Mouse (Mus musculus): ENCODE measurements around the gene St3gal6. TPM values are rescaled to one million over a fixed set of nuclear protein-coding genes. Genes with fewer than 3 reads are reported as not detected.

St3gal6 gene
- total and polyA plus RNA-seq, 3 experiments, result 4.0 to 8.9 TPM; not detected in 1

DNA sequence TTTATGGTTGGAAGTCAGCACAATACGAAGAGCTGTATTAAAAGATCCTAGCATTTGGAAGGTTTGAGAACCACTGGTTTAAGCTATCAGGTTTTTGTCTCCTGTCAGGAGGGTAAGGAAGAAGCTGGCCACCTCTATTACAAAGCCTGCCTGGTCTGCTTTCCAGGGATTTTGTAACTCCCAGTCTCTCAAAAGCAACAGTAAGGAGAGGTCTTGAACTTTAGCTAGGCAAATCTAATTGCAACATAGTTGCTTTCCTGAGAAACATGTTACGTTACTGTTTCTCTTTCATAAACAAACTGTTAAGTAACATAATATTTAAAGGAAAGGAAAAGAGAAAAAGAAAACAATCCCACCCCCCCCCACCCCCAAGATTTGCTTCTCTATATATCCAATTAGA, 12.0 kb upstream of the St3gal6 start:
- no peaks in the 10 kb centered on the region for H3K79me2 ChIP-seq (ENCODE audit: control insufficient read depth, insufficient read depth, low read length, poor library complexity)
- H3K9ac ChIP-seq (ENCODE audit: control insufficient read depth, low read depth, low read length, poor library complexity, severe bottlenecking), result no peak overlapping the region
- H3K27me3 ChIP-seq (ENCODE audit: control insufficient read depth in 1 of 2, insufficient read depth in 2 of 2, low read length in 2 of 2), result no peaks in the 10 kb centered on the region
- TF ChIP-seq USF2 (IDR thresholded peaks at IDR 0.05; ENCODE audit: borderline replicate concordance in 1 of 2, insufficient read depth in 1 of 2, low read depth in 1 of 2, low read length in 2 of 2) (no peak), USF1 (IDR thresholded peaks at IDR 0.05; ENCODE audit: low read depth, low read length) (no peak), TAL1 (IDR thresholded peaks at IDR 0.05; ENCODE audit: low read length) (no peak), TCF12 (IDR thresholded peaks at IDR 0.05; ENCODE audit: low read depth, low read length) (no peak), ETS1 (IDR thresholded peaks at IDR 0.05; ENCODE audit: low read depth, low read length) (no peak), GATA1 (IDR thresholded peaks at IDR 0.05; ENCODE audit: low read depth, low read length) (no peak), MAZ (IDR thresholded peaks at IDR 0.05; ENCODE audit: low read depth, low read length) (no peak)
- peaks cover 0 to 7% of the 10 kb centered on the region in 2 experiments; a peak in 2 of 4 replicates for H3K36me3 ChIP-seq (ENCODE audit: control insufficient read depth in 1 of 2, insufficient read depth in 2 of 2, low read length in 2 of 2)
- no peak overlapping the region for H3K4me3 ChIP-seq (ENCODE audit: control insufficient read depth in 1 of 2, insufficient read depth in 1 of 2, low read depth in 2 of 2, low read length in 2 of 2)
- no peak overlapping the region for H3K27ac ChIP-seq (ENCODE audit: control insufficient read depth, low read depth, low read length)
- peaks cover 2 to 7% of the 10 kb centered on the region in 2 experiments; a peak in 3 of 4 replicates for H3K4me1 ChIP-seq (ENCODE audit: control insufficient read depth in 1 of 2, insufficient read depth in 2 of 2, low read length in 2 of 2)
- no peak for DNase-seq (ENCODE audit: low read depth, low spot score)
- H3K9me3 ChIP-seq (replicated peaks; ENCODE audit: insufficient read depth, low read length), result no peaks in the 10 kb centered on the region

DNA sequence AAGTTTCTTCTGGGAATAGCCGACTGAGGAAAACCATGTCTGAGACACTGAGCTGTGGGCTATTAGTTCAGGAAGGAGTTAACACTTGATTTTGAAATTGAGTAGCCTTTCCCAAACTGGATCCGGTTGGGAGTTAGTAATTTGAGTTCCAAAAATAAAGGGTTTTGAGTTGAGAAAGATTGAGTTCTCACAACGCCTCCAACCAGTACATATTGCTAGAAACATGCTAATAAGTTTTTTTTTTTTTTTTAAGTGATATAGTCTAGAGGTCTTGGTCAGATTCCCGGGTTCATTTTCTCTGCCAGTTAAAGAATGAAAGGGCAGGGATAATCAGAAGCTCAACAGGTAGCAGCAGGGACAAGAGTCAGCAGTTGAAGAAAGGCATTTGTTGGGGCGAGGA, 11.2 kb upstream of the St3gal6 start:
- no peak overlapping the region for H3K27ac ChIP-seq (ENCODE audit: control insufficient read depth, low read depth, low read length)
- no peaks in the 10 kb centered on the region for H3K27me3 ChIP-seq (ENCODE audit: control insufficient read depth in 1 of 2, insufficient read depth in 2 of 2, low read length in 2 of 2)
- H3K36me3 ChIP-seq (ENCODE audit: control insufficient read depth in 1 of 2, insufficient read depth in 2 of 2, low read length in 2 of 2), result peaks cover 0 to 7% of the 10 kb centered on the region in 2 experiments; a peak in 2 of 4 replicates
- no peaks in the 10 kb centered on the region for H3K9me3 ChIP-seq (replicated peaks; ENCODE audit: insufficient read depth, low read length)
- H3K9ac ChIP-seq (ENCODE audit: control insufficient read depth, low read depth, low read length, poor library complexity, severe bottlenecking), result no peak overlapping the region
- no peak for TF ChIP-seq UBTF (IDR thresholded peaks at IDR 0.05; ENCODE audit: borderline replicate concordance, insufficient read depth, low read depth, low read length)
- no peak for TF ChIP-seq CHD1 (IDR thresholded peaks at IDR 0.05; ENCODE audit: low read depth, low read length)
- no peak for TF ChIP-seq GATA1 (IDR thresholded peaks at IDR 0.05; ENCODE audit: low read depth, low read length)
- no peak for TF ChIP-seq NELFE (IDR thresholded peaks at IDR 0.05; ENCODE audit: low read depth, low read length)
- TF ChIP-seq MXI1 (IDR thresholded peaks at IDR 0.05; ENCODE audit: low read depth, low read length), result no peak
- no peak for TF ChIP-seq E2F4 (IDR thresholded peaks at IDR 0.05; ENCODE audit: borderline replicate concordance, low read depth, low read length)
- no peak for TF ChIP-seq ZNF384 (IDR thresholded peaks at IDR 0.05; ENCODE audit: low read depth, low read length)
- no peak for TF ChIP-seq GABPA (IDR thresholded peaks at IDR 0.05; ENCODE audit: low read depth, low read length)
- no peak for TF ChIP-seq MAZ (IDR thresholded peaks at IDR 0.05; ENCODE audit: low read depth, low read length)
- TF ChIP-seq NRF1 (IDR thresholded peaks at IDR 0.05; ENCODE audit: insufficient read depth, low read depth, low read length, poor library complexity, severe bottlenecking), result no peak
- no peak for TF ChIP-seq CHD2 (IDR thresholded peaks at IDR 0.05; ENCODE audit: low read length)
- no peak for TF ChIP-seq POLR2AphosphoS2 (IDR thresholded peaks at IDR 0.05; ENCODE audit: low read length)
- TF ChIP-seq ZC3H11A (IDR thresholded peaks at IDR 0.05; ENCODE audit: low read depth, low read length), result no peak
- TF ChIP-seq USF1 (IDR thresholded peaks at IDR 0.05; ENCODE audit: low read depth, low read length), result no peak
- no peak for TF ChIP-seq USF2 (IDR thresholded peaks at IDR 0.05; ENCODE audit: borderline replicate concordance in 1 of 2, insufficient read depth in 1 of 2, low read depth in 1 of 2, low read length in 2 of 2)
- no peak for TF ChIP-seq RCOR1 (IDR thresholded peaks at IDR 0.05; ENCODE audit: low read depth, low read length)
- no peak for TF ChIP-seq ZMIZ1 (IDR thresholded peaks at IDR 0.05; ENCODE audit: low read depth, low read length)
- no peak for TF ChIP-seq SIN3A (IDR thresholded peaks at IDR 0.05; ENCODE audit: low read length)
- peaks cover 2 to 7% of the 10 kb centered on the region in 2 experiments; a peak in 3 of 4 replicates for H3K4me1 ChIP-seq (ENCODE audit: control insufficient read depth in 1 of 2, insufficient read depth in 2 of 2, low read length in 2 of 2)
- DNase-seq (ENCODE audit: low read depth, low spot score), result no peak
- no peak overlapping the region for H3K4me3 ChIP-seq (ENCODE audit: control insufficient read depth in 1 of 2, insufficient read depth in 1 of 2, low read depth in 2 of 2, low read length in 2 of 2)
- no peaks in the 10 kb centered on the region for H3K79me2 ChIP-seq (ENCODE audit: control insufficient read depth, insufficient read depth, low read length, poor library complexity)

Data from MEL (cell line).